Mouse (Mus musculus): Measurements from ENCODE around the gene Fancl.
"Not testable (repeated sequence)": the region's sequence is repeated elsewhere in the genome, so short reads cannot be mapped to it uniquely, and the experiment has no call there.

Gene Fancl

GRCm38 (mm10) chr11:26385971-26386370 is at the start of gene Fancl:
TSS of gene Fancl (plus strand) at chr11:26386135.
- no peak for DNase-seq (ENCODE audit: low spot score)

GRCm38 (mm10) chr11:26336848-26337247 is 49.1 kb upstream of the Fancl start:
- no peak for DNase-seq (ENCODE audit: low spot score)

DNA sequence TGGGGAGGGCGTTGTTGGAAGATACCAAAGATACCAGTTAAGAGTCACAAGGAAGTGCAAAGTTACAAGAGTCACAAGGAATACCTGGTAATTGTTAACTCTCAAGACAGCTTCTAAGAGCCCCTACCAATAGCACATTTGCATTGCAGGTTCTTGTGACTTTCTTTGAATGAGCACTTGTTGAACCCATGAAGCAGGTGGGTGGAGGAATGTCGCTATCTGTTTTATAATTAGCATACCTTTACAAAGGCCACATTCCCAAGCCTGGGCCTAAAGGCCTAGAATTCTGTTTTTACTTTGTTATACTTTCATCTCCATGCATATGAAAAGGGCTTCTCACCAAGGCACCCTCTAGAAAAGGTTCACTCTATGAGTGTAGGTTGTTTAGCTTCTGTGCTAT is 15.8 kb upstream of the Fancl start:
- not testable (repeated sequence) for DNase-seq (ENCODE audit: low spot score)

DNA sequence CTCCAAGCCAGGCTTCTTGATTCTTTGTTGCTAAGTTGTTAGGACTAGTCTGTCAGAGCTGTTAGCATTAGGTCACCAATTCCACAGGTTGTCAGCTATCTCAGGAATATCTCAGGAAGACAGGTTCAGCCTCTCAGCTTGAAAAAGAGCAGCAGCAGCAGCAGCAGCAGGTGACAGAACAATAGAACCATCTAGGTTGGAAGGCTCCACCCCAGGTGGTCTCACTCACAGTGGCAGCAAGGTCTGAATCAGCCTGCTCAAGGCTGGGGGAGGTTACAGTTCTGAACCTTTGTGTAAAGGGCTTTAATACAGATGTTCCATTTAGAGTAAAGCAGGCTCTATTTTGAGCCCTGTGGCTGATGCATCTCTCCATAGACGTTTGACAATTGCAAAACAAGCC is 14.0 kb upstream of the Fancl start:
- DNase-seq (ENCODE audit: low spot score), result not testable (repeated sequence)

GRCm38 (mm10) chr11:26374132-26374531 is 11.8 kb upstream of the Fancl start:
- DNase-seq (ENCODE audit: low spot score), result no peak

DNA sequence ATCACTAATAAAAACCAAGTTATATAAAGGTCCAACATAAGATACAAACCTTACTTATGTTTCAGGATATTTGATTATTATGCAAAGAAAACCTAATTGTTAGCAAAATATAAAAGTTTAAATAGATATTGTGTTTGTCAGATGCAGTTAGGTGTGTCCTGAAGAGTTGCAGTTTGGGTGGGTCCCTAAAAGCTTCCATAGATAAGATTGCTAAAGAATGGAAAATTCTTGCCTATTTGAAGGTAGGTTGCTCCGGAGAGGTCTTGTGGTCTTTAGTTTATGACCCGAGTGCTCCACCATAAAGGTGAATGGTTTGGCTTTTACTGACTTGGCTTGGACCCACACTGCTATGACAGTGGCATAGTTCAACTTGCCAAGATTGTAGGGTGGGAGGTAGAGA is 7.9 kb upstream of the Fancl start:
- DNase-seq (ENCODE audit: low spot score), result no peak

DNA sequence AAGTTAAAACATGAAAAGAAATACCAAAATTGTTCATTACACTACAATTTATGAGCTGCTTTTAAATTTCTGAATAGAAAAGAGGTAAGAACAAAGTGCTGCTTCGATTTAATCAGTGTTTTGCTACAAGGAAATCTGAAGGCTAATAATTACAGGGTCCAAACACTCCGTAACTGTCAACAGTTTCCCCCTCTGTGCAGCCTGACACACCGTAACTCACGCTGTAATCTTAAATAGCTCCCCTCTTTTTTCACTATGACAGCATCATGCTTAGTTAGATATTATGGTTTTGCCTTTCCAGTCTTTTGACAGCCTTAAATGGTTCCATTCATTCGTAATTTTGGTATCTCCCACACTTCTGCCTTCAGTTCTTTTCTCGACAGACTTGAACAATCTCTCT is 4.4 kb upstream of the Fancl start:
- DNase-seq (ENCODE audit: low spot score), result no peak

DNA sequence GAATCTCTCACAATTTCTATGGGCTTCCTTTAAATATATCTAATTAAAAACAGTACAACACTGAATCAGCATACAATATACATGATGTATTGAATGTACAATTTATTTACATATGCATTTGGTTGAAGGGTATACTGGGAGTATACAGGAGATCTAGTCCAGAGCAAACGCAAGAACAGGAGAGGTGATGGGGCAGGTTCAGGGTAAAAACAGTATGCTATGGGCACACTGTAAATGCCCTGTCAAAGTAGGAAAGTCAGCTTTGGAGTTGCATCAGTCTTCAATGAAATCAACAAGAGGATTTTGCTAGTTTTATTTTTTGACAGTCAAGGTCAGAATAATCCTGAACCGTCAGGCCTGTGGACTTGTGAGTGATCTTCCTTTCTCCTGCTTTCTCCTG is 743 bp downstream of the Fancl start:
- no peak for DNase-seq (ENCODE audit: low spot score)

DNA sequence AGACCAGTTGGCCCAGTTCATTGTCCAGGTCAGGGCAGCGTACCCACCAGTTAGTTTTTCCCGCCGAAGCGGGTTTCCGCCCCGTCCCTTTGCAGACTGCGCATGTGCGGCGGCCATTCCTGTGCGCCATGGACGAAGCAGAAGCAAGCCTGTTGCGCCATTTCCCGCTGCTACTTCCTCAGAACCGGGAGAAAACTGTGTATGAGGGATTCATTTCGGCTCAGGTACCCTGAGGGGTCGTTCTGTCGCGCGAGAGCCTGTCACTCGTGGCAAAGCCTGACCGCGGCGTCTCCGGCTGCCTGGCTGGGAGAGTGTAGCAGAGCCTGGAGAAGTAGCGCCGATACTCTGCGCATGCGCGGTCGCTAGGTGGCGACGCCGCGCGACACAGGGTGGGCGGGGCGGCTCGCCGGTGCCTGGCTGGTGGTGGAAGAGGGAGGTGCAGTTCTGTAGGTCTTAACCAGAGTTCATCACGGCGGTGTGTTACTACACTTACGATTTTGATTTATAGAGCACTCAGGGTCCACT is 1.2 kb downstream of the Fancl start:
- peak; percentile 83 for DNase-seq (ENCODE audit: low spot score)

DNA sequence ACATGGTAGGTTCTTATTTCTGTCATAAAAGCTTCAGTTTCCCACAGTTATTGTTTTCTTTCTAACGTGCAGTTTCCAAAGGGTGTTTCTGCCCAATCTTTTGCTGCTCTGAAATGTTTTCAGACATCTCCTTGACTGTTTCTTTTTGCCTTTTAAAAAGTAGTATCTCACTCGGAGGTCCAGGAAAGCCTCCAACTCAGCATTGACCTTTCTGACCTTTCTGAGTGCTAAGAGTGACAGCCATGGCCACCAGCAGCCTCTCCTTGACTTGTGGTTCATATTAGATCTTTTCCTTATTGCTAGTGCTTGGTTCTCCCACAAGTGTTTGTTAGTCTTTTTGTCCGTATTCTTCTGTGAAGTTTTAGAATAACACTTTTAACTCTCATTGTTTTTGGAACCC is 9.6 kb downstream of the Fancl start:
- DNase-seq (ENCODE audit: low spot score), result no peak

DNA sequence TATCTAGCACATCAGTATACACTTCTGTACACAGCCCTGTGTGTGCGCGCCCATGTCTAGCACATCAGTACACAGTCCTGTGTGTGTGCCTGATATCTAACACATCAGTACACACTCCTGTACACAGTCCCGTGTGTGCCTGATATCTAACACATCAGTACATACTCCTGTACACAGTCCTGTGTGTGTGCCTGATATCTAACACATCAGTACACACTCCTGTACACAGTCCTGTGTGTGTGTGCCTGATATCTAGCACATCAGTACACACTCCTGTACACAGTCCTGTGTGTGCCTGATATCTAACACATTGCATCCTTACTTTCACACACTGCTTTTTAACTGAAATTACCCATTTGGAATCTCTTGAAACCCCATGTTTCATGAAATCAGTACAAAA is 27.0 kb downstream of the Fancl start:
- no peak for DNase-seq (ENCODE audit: low spot score)

- no peak for DNase-seq (ENCODE audit: low spot score)
Measured at GRCm38 (mm10) chr11:26421472-26421871, 35.5 kb downstream of the Fancl start.

GRCm38 (mm10) chr11:26434229-26434628 is 48.3 kb downstream of the Fancl start:
- DNase-seq (ENCODE audit: low spot score), result no peak

DNA sequence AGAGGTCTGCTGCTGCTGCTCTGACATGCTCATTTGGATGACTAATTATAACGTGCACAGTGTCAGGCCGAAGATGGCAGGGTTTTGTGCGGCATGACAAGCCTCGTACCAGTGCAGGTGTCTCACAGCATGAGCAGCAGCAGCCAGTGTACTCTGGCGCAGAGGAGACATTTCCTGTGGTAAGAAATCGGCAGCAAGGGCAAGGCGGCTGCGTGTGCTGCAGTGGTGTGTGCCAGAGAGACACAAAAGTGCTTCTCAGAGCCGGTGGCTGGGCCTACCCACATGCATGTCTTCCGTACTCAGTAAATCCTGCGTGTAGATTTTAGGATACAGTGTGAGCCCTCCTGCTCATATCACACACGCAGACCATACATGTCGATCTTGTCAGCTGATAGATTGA is 51.9 kb downstream of the Fancl start:
- DNase-seq (ENCODE audit: low spot score), result peak; percentile 8

GRCm38 (mm10) chr11:26441121-26441520 is 55.2 kb downstream of the Fancl start:
- DNase-seq (ENCODE audit: low spot score), result no peak

GRCm38 (mm10) chr11:26444374-26444773 is 58.4 kb downstream of the Fancl start:
- DNase-seq (ENCODE audit: low spot score), result no peak

DNA sequence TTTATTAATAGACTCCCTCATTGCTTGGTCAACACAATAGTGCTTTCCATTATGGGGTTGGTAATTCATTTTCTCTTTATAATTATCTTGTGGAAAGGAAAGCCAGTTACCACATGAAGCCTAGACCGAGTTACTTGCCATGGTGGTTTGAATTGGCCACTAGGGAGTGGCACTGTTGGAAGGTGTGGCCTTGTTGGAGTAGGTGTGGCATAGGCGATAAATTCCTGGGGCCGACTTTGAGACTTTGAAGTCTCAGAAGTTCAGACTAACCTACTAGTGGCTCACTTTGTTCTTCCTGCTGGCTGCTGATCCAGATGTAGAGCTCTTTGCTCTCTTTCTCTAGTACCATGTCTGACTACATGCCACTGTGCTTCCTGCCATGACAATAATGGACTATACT is 63.9 kb downstream of the Fancl start:
- DNase-seq (ENCODE audit: low spot score), result no peak

DNA sequence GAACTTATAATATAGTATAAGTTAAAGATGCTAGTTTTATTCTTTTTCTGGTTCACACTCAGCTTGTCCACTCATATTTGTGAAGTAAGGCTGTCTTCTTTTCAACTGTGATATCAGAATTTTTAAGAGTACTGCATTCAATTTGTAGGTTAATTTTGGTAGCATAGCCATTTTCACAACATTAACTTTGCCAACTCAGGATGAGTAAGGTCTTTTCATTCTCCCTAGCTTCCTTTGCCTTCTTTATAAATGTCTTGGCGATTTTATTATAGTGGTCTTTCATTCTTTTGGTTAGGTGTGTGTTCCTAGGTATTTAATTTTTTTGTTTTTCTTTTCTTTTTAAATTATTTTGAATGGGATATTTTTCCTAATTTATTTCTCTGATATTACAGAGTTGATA is 64.7 kb downstream of the Fancl start:
- DNase-seq (ENCODE audit: low spot score), result no peak

GRCm38 (mm10) chr11:26451228-26451627 is 65.3 kb downstream of the Fancl start:
- DNase-seq (ENCODE audit: low spot score), result no peak

DNA sequence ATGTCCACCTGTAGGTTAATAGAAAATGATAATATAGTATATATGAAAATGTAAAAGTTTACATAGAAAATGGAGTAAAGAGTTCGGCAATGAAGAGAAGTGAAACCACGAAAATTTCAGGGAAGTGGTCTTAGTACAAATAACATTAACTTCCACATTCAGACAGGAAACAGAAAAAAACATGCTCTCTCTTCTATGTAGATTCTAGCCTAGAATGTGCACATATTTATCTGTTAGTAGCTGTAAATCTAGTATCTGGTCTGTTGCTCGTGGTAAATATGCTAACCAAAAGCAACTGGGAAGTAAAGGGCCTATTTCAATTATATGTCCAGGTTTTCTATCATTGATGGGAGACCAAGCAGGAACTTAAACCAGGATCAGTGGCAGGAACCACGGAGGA is 66.8 kb downstream of the Fancl start:
- DNase-seq (ENCODE audit: low spot score), result no peak

DNA sequence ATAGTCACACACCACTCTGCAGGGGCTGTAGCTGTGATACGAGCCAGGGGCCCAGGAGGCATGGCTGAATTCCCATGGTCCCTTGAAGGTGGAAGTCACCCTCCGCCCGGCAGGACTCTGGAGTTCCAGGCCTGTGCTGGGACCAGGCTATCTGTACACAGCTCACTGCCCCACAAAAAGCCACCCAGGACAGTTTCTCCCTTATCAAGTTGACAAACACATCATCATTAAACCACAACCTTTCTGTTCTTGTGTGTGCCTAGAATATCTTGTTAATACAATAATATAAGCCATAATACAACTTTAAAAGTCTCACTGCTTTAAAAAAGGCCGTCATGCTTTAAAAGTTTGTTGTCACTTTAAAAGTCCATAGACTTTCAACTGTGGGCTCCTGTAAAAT is 68.1 kb downstream of the Fancl start:
- no peak for DNase-seq (ENCODE audit: low spot score)

GRCm38 (mm10) chr11:26477037-26477739 is 91.3 kb downstream of the Fancl start:
- no peak for DNase-seq (ENCODE audit: low spot score)

DNA sequence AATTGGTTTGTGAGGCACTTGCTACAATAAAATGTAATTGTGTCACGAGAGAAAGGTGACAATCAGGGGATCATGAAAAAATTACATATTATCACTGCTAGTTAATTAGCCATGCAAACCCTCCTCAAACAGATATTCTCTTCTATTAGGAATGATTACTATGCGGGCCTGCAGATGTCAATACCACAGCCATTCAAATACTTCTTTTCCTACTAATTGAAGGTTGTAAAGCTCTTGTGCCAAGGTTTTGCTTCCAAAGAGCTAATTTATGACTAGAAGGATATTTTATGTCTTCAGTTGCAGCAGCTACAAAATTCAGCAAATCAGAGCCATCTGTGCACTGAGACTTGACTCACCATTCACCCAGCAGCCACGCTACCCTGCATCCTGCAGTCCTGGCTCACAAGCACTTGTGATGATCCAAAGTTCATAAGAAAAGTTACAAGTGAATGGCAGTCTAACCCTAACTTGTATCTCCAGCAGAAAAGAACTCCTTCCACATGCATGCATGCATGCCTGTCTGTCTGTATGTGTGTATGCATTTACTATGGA is 95.8 kb downstream of the Fancl start:
- DNase-seq (ENCODE audit: low spot score), result peak; percentile 5
